Mouse (Mus musculus): Measurements from ENCODE around the gene Rpp25l.
"Not testable (repeated sequence)": the region's sequence is repeated elsewhere in the genome, so short reads cannot be mapped to it uniquely, and the experiment has no call there.

- not testable (repeated sequence) for TF ChIP-seq POLR2A, EP300 (IDR thresholded peaks at IDR 0.05; ENCODE audit: insufficient read depth, low read depth, low read length)
Measured at GRCm38 (mm10) chr4:41696452-41696851, 16.9 kb downstream of the Rpp25l start.
